Mouse (Mus musculus) C2C12 (cell line): ENCODE data around the gene Polg2.

ENCODE experiments used
- CTCF ChIP-seq: IDR thresholded peaks from one replicate; pipeline ENCODE4 v1.5.1; 2011; ENCODE audit not compliant: control insufficient read depth, insufficient read depth, insufficient read length
- FOSL1 ChIP-seq: IDR thresholded peaks from one replicate; pipeline ENCODE4 v1.8.0; 2011; ENCODE audit warnings: mild to moderate bottlenecking, low read length; ENCODE audit not compliant: poor library complexity, insufficient read depth, severe bottlenecking
- MAX ChIP-seq: IDR thresholded peaks from one replicate; pipeline ENCODE4 v1.6.1; 2011; ENCODE audit warnings: mild to moderate bottlenecking, control low read depth

GRCm38 (mm10) chr11:106766611-106767162 is 12.7 kb downstream of the Polg2 start:
- TF ChIP-seq CTCF: no peak
- TF ChIP-seq FOSL1: no peak
- TF ChIP-seq MAX: no peak
